Mouse (Mus musculus): ENCODE results near the gene Ppp4c. TPM values are rescaled to one million over a fixed set of nuclear protein-coding genes. Genes with fewer than 3 reads are reported as not detected.

Ppp4c gene
- polyA plus RNA-seq, 1 experiment from 2014 or later: 313 TPM

GRCm38 (mm10) chr7:126741964-126742482 lies 50.3 kb downstream of the Ppp4c start:
- WGBS: 89% methylated on average over 13 of the region's 13 CpGs
- DNase-seq (ENCODE audit: low spot score) (no peak), ATAC-seq (ENCODE audit: low FRiP score) (no peak)
- H3K9me3 ChIP-seq (ENCODE audit: control insufficient read depth, low read length): no peaks in the 10 kb centered on the region
- no peak overlapping the region for H3K4me2 ChIP-seq (replicated peaks; ENCODE audit: low read depth, low read length)
- no peaks in the 10 kb centered on the region for H3K4me1 ChIP-seq (replicated peaks; ENCODE audit: control insufficient read depth, insufficient read depth, low read length)
- H3K36me3 ChIP-seq (ENCODE audit: control insufficient read depth, insufficient read depth, low read length): no peaks in the 10 kb centered on the region
- no peak overlapping the region for H3K9ac ChIP-seq (ENCODE audit: low read depth, low read length)
- no peak overlapping the region for H3K4me3 ChIP-seq (ENCODE audit: low read depth, low read length)
- no peak overlapping the region for H3K27ac ChIP-seq (ENCODE audit: low read depth, low read length)
- no peaks in the 10 kb centered on the region for H3K27me3 ChIP-seq (ENCODE audit: control insufficient read depth, insufficient read depth, low read length)

- no peak overlapping the region for H3K4me2 ChIP-seq (replicated peaks; ENCODE audit: low read depth, low read length)
- ATAC-seq (ENCODE audit: low FRiP score) (no peak), DNase-seq (ENCODE audit: low spot score) (no peak)
- no peaks in the 10 kb centered on the region for H3K9me3 ChIP-seq (ENCODE audit: control insufficient read depth, low read length)
- no peaks in the 10 kb centered on the region for H3K27me3 ChIP-seq (ENCODE audit: control insufficient read depth, insufficient read depth, low read length)
- H3K4me1 ChIP-seq (replicated peaks; ENCODE audit: control insufficient read depth, insufficient read depth, low read length): no peaks in the 10 kb centered on the region
- no peak overlapping the region for H3K4me3 ChIP-seq (ENCODE audit: low read depth, low read length)
- H3K36me3 ChIP-seq (ENCODE audit: control insufficient read depth, insufficient read depth, low read length): no peaks in the 10 kb centered on the region
- WGBS: 91% methylated on average over 5 of the region's 5 CpGs
- H3K27ac ChIP-seq (ENCODE audit: low read depth, low read length): no peak overlapping the region
- no peak overlapping the region for H3K9ac ChIP-seq (ENCODE audit: low read depth, low read length)
Observed at GRCm38 (mm10) chr7:126741452-126741851, 50.8 kb downstream of the Ppp4c start.

GRCm38 (mm10) chr7:126740977-126741376 lies 51.3 kb downstream of the Ppp4c start:
- no peak overlapping the region for H3K4me2 ChIP-seq (replicated peaks; ENCODE audit: low read depth, low read length)
- no peaks in the 10 kb centered on the region for H3K9me3 ChIP-seq (ENCODE audit: control insufficient read depth, low read length)
- H3K4me1 ChIP-seq (replicated peaks; ENCODE audit: control insufficient read depth, insufficient read depth, low read length): no peaks in the 10 kb centered on the region
- ATAC-seq (ENCODE audit: low FRiP score) (no peak), DNase-seq (ENCODE audit: low spot score) (no peak)
- 88% methylated on average over 5 of the region's 5 CpGs for WGBS
- no peak overlapping the region for H3K9ac ChIP-seq (ENCODE audit: low read depth, low read length)
- no peak overlapping the region for H3K27ac ChIP-seq (ENCODE audit: low read depth, low read length)
- H3K36me3 ChIP-seq (ENCODE audit: control insufficient read depth, insufficient read depth, low read length): no peaks in the 10 kb centered on the region
- no peak overlapping the region for H3K4me3 ChIP-seq (ENCODE audit: low read depth, low read length)
- H3K27me3 ChIP-seq (ENCODE audit: control insufficient read depth, insufficient read depth, low read length): no peaks in the 10 kb centered on the region

GRCm38 (mm10) chr7:126740132-126740735 lies 52.1 kb downstream of the Ppp4c start:
- H3K4me3 ChIP-seq (ENCODE audit: low read depth, low read length): no peak overlapping the region
- no peaks in the 10 kb centered on the region for H3K9me3 ChIP-seq (ENCODE audit: control insufficient read depth, low read length)
- no peaks in the 10 kb centered on the region for H3K4me1 ChIP-seq (replicated peaks; ENCODE audit: control insufficient read depth, insufficient read depth, low read length)
- H3K9ac ChIP-seq (ENCODE audit: low read depth, low read length): no peak overlapping the region
- no peak overlapping the region for H3K27ac ChIP-seq (ENCODE audit: low read depth, low read length)
- H3K36me3 ChIP-seq (ENCODE audit: control insufficient read depth, insufficient read depth, low read length): no peaks in the 10 kb centered on the region
- 76% methylated on average over 13 of the region's 13 CpGs for WGBS
- no peak for DNase-seq (ENCODE audit: low spot score)
- no peak overlapping the region for H3K4me2 ChIP-seq (replicated peaks; ENCODE audit: low read depth, low read length)
- ATAC-seq (ENCODE audit: low FRiP score): no peak
- no peaks in the 10 kb centered on the region for H3K27me3 ChIP-seq (ENCODE audit: control insufficient read depth, insufficient read depth, low read length)

- Histone ChIP-seq H3K4me1 (replicated peaks; ENCODE audit: control insufficient read depth, insufficient read depth, low read length) (no peaks in the 10 kb centered on the region), H3K4me3 (ENCODE audit: low read depth, low read length) (no peak overlapping the region), H3K27me3 (ENCODE audit: control insufficient read depth, insufficient read depth, low read length) (no peaks in the 10 kb centered on the region), H3K27ac (ENCODE audit: low read depth, low read length) (no peak overlapping the region), H3K9ac (ENCODE audit: low read depth, low read length) (no peak overlapping the region), H3K4me2 (replicated peaks; ENCODE audit: low read depth, low read length) (no peak overlapping the region), H3K36me3 (ENCODE audit: control insufficient read depth, insufficient read depth, low read length) (no peaks in the 10 kb centered on the region), H3K9me3 (ENCODE audit: control insufficient read depth, low read length) (no peaks in the 10 kb centered on the region)
- WGBS: 89% methylated on average over 17 of the region's 17 CpGs
- DNase-seq (ENCODE audit: low spot score): no peak
- no peak for ATAC-seq (ENCODE audit: low FRiP score)
Observed at GRCm38 (mm10) chr7:126739551-126739950, 52.7 kb downstream of the Ppp4c start.

- Histone ChIP-seq H3K9ac (ENCODE audit: low read depth, low read length) (no peak overlapping the region), H3K4me1 (replicated peaks; ENCODE audit: control insufficient read depth, insufficient read depth, low read length) (no peaks in the 10 kb centered on the region), H3K27me3 (ENCODE audit: control insufficient read depth, insufficient read depth, low read length) (no peaks in the 10 kb centered on the region), H3K9me3 (ENCODE audit: control insufficient read depth, low read length) (no peaks in the 10 kb centered on the region), H3K4me2 (replicated peaks; ENCODE audit: low read depth, low read length) (no peak overlapping the region), H3K27ac (ENCODE audit: low read depth, low read length) (no peak overlapping the region), H3K36me3 (ENCODE audit: control insufficient read depth, insufficient read depth, low read length) (no peaks in the 10 kb centered on the region), H3K4me3 (ENCODE audit: low read depth, low read length) (no peak overlapping the region)
- no peak for ATAC-seq (ENCODE audit: low FRiP score)
- no peak for DNase-seq (ENCODE audit: low spot score)
- 83% methylated on average over 8 of the region's 8 CpGs for WGBS
Observed at GRCm38 (mm10) chr7:126736122-126736521, 56.2 kb downstream of the Ppp4c start.

Other genes with a start within 250 kb of the Ppp4c start
- 187 and 194 TPM in 2 replicates for gene Eif3c, start 226.1 kb downstream of the Ppp4c start, polyA plus RNA-seq (2014; fragmentation: Nextera tagmentation; extraction: Ambion mirVana)
- 0.35 and 0.71 TPM in 2 replicates for gene Apobr, start 207.6 kb downstream of the Ppp4c start, polyA plus RNA-seq (2014; fragmentation: Nextera tagmentation; extraction: Ambion mirVana)
- gene Cln3, start 206.7 kb downstream of the Ppp4c start, polyA plus RNA-seq (2014; fragmentation: Nextera tagmentation; extraction: Ambion mirVana): 25.5 and 26.7 TPM in 2 replicates
- gene Il27, start 197.6 kb downstream of the Ppp4c start, polyA plus RNA-seq (2014; fragmentation: Nextera tagmentation; extraction: Ambion mirVana): not detected in 2 replicates
- gene Nupr1, start 161.6 kb downstream of the Ppp4c start, polyA plus RNA-seq (2014; fragmentation: Nextera tagmentation; extraction: Ambion mirVana): 1.3 and 2.4 TPM in 2 replicates
- gene Sgf29, start 143.2 kb downstream of the Ppp4c start, polyA plus RNA-seq (2014; fragmentation: Nextera tagmentation; extraction: Ambion mirVana): 44.8 and 49.3 TPM in 2 replicates
- gene Sult1a1, start 116.1 kb downstream of the Ppp4c start, polyA plus RNA-seq (2014; fragmentation: Nextera tagmentation; extraction: Ambion mirVana): 0.25 and 0.52 TPM in 2 replicates
- gene Bola2, start 97.1 kb downstream of the Ppp4c start, polyA plus RNA-seq (2014; fragmentation: Nextera tagmentation; extraction: Ambion mirVana): 164 and 176 TPM in 2 replicates
- 9.8 and 10.7 TPM in 2 replicates for gene Slx1b, start 96.7 kb downstream of the Ppp4c start, polyA plus RNA-seq (2014; fragmentation: Nextera tagmentation; extraction: Ambion mirVana)
- gene Coro1a, start 84.7 kb downstream of the Ppp4c start, polyA plus RNA-seq (2014; fragmentation: Nextera tagmentation; extraction: Ambion mirVana): 45.3 and 47.8 TPM in 2 replicates
- gene Mapk3, start 32.9 kb downstream of the Ppp4c start, polyA plus RNA-seq (2014; fragmentation: Nextera tagmentation; extraction: Ambion mirVana): 47.2 and 51.8 TPM in 2 replicates
- gene Gdpd3, start 26.2 kb downstream of the Ppp4c start, polyA plus RNA-seq (2014; fragmentation: Nextera tagmentation; extraction: Ambion mirVana): 0.97 and 1.4 TPM in 2 replicates
- 114 and 119 TPM in 2 replicates for gene Ypel3, start 15.5 kb downstream of the Ppp4c start, polyA plus RNA-seq (2014; fragmentation: Nextera tagmentation; extraction: Ambion mirVana)
- gene Tbx6, start 11.0 kb downstream of the Ppp4c start, polyA plus RNA-seq (2014; fragmentation: Nextera tagmentation; extraction: Ambion mirVana): 0.25 and 0.79 TPM in 2 replicates
- 14.6 and 16.3 TPM in 2 replicates for gene Fam57b, start 5.2 kb upstream of the Ppp4c start, polyA plus RNA-seq (2014; fragmentation: Nextera tagmentation; extraction: Ambion mirVana)
- not detected in 2 replicates for gene 4930451I11Rik, start 39.1 kb upstream of the Ppp4c start, polyA plus RNA-seq (2014; fragmentation: Nextera tagmentation; extraction: Ambion mirVana)
- 3.4 and 3.7 TPM in 2 replicates for gene Doc2a, start 54.9 kb upstream of the Ppp4c start, polyA plus RNA-seq (2014; fragmentation: Nextera tagmentation; extraction: Ambion mirVana)
- gene Hirip3, start 69.5 kb upstream of the Ppp4c start, polyA plus RNA-seq (2014; fragmentation: Nextera tagmentation; extraction: Ambion mirVana): 22.0 and 25.2 TPM in 2 replicates
- gene Ino80e, start 69.9 kb upstream of the Ppp4c start, polyA plus RNA-seq (2014; fragmentation: Nextera tagmentation; extraction: Ambion mirVana): 89.3 and 89.4 TPM in 2 replicates
- gene Taok2, start 92.2 kb upstream of the Ppp4c start, polyA plus RNA-seq (2014; fragmentation: Nextera tagmentation; extraction: Ambion mirVana): 27.3 and 31.2 TPM in 2 replicates
- gene Tmem219, start 130.4 kb upstream of the Ppp4c start, polyA plus RNA-seq (2014; fragmentation: Nextera tagmentation; extraction: Ambion mirVana): 25.3 and 28.6 TPM in 2 replicates
- gene Kctd13, start 136.4 kb upstream of the Ppp4c start, polyA plus RNA-seq (2014; fragmentation: Nextera tagmentation; extraction: Ambion mirVana): 30.1 and 33.5 TPM in 2 replicates
- 0.90 and 0.92 TPM in 2 replicates for gene Asphd1, start 157.1 kb upstream of the Ppp4c start, polyA plus RNA-seq (2014; fragmentation: Nextera tagmentation; extraction: Ambion mirVana)
- 13.2 and 14.2 TPM in 2 replicates for gene Sez6l2, start 158.1 kb upstream of the Ppp4c start, polyA plus RNA-seq (2014; fragmentation: Nextera tagmentation; extraction: Ambion mirVana)
- 68.9 and 69.5 TPM in 2 replicates for gene Cdipt, start 183.4 kb upstream of the Ppp4c start, polyA plus RNA-seq (2014; fragmentation: Nextera tagmentation; extraction: Ambion mirVana)
- 0.63 and 0.93 TPM in 2 replicates for gene Cdiptos, start 183.6 kb upstream of the Ppp4c start, polyA plus RNA-seq (2014; fragmentation: Nextera tagmentation; extraction: Ambion mirVana)
- 3.4 and 3.5 TPM in 2 replicates for gene Mvp, start 222.1 kb upstream of the Ppp4c start, polyA plus RNA-seq (2014; fragmentation: Nextera tagmentation; extraction: Ambion mirVana)
- not detected in 2 replicates for gene Pagr1b, start 224.0 kb upstream of the Ppp4c start, polyA plus RNA-seq (2014; fragmentation: Nextera tagmentation; extraction: Ambion mirVana)
- 76.1 and 78.5 TPM in 2 replicates for gene Pagr1a, start 224.9 kb upstream of the Ppp4c start, polyA plus RNA-seq (2014; fragmentation: Nextera tagmentation; extraction: Ambion mirVana)
- 50.4 and 53.7 TPM in 2 replicates for gene Gm42742, start 228.6 kb upstream of the Ppp4c start, polyA plus RNA-seq (2014; fragmentation: Nextera tagmentation; extraction: Ambion mirVana)
- gene Prrt2, start 228.7 kb upstream of the Ppp4c start, polyA plus RNA-seq (2014; fragmentation: Nextera tagmentation; extraction: Ambion mirVana): 7.2 and 7.7 TPM in 2 replicates
- 69.4 and 71.4 TPM in 2 replicates for gene Maz, start 234.5 kb upstream of the Ppp4c start, polyA plus RNA-seq (2014; fragmentation: Nextera tagmentation; extraction: Ambion mirVana)
- 142 and 146 TPM in 2 replicates for gene Kif22, start 250.0 kb upstream of the Ppp4c start, polyA plus RNA-seq (2014; fragmentation: Nextera tagmentation; extraction: Ambion mirVana)

All from hindbrain, embryonic 11.5 days (tissue).